Mouse (Mus musculus) midbrain, embryonic 16.5 days (tissue): ENCODE data around the gene Asap3. TPM values are rescaled to one million over a fixed set of nuclear protein-coding genes. Genes with fewer than 3 reads are reported as not detected.

Experiments used
- ATAC-seq: fragments of 200-750 bp; cut with Nextera tagmentation; 2 replicates; pipeline ENCODE4 v1.8.0; 2017; ENCODE audit warnings: moderate TSS enrichment
- H3K27ac ChIP-seq: fragments of 300-500 bp; sonication (generic); 2 replicates; pipeline ENCODE4 v1.5.1; 2014; ENCODE audit warnings: mild to moderate bottlenecking, low read length, mixed read lengths
- H3K27me3 ChIP-seq: fragments of 300-500 bp; sonication (generic); 2 replicates; pipeline ENCODE4 v1.6.1; 2014; ENCODE audit warnings: low read depth, low read length, mixed read lengths; ENCODE audit not compliant: control insufficient read depth, insufficient read depth
- H3K36me3 ChIP-seq: fragments of 300-500 bp; sonication (generic); 2 replicates; pipeline ENCODE4 v1.6.1; 2014; ENCODE audit warnings: mild to moderate bottlenecking, low read length, moderate library complexity, mixed read lengths; ENCODE audit not compliant: control insufficient read depth, insufficient read depth
- H3K4me1 ChIP-seq: fragments of 300-500 bp; sonication (generic); 2 replicates; pipeline ENCODE4 v1.6.1; 2014; ENCODE audit warnings: mild to moderate bottlenecking, low read length, mixed read lengths; ENCODE audit not compliant: control insufficient read depth, insufficient read depth
- H3K4me2 ChIP-seq: fragments of 300-500 bp; sonication (generic); 2 replicates; pipeline ENCODE4 v1.6.1; 2014; ENCODE audit warnings: mild to moderate bottlenecking, low read length, mixed read lengths
- H3K4me3 ChIP-seq: fragments of 300-500 bp; sonication (generic); 2 replicates; pipeline ENCODE4 v1.5.1; 2014; ENCODE audit warnings: low read depth, mild to moderate bottlenecking, low read length, moderate library complexity, mixed read lengths
- H3K9ac ChIP-seq: fragments of 300-500 bp; sonication (generic); 2 replicates; pipeline ENCODE4 v1.6.1; 2014; ENCODE audit warnings: low read depth, low read length, mixed read lengths
- H3K9me3 ChIP-seq: fragments of 300-500 bp; sonication (generic); replicated peaks from 2 replicates; pipeline ENCODE4 v1.6.1; 2014; ENCODE audit warnings: mild to moderate bottlenecking, low read length, mixed read lengths; ENCODE audit not compliant: control insufficient read depth, poor library complexity, severe bottlenecking
- WGBS: fragments of 180-500 bp; shearing (Covaris S2); extraction: QIAGEN DNeasy Blood & Tissue Kit; methylation state at CpG from one replicate; pipeline ENCODE4 v1.1.7; 2014; 5-methylcytosine and 5-hydroxymethylcytosine counted together
- polyA plus RNA-seq: library from polyadenylated mRNA; unstranded; fragments of >200 nt; fragmentation: Nextera tagmentation; extraction: Ambion mirVana; gene quantifications from 2 replicates; pipeline ENCODE4 v1.2.1, GENCODE M21; 2015

Asap3 gene
- polyA plus RNA-seq, 1 experiment from 2014 or later = 5.1 TPM

DNA sequence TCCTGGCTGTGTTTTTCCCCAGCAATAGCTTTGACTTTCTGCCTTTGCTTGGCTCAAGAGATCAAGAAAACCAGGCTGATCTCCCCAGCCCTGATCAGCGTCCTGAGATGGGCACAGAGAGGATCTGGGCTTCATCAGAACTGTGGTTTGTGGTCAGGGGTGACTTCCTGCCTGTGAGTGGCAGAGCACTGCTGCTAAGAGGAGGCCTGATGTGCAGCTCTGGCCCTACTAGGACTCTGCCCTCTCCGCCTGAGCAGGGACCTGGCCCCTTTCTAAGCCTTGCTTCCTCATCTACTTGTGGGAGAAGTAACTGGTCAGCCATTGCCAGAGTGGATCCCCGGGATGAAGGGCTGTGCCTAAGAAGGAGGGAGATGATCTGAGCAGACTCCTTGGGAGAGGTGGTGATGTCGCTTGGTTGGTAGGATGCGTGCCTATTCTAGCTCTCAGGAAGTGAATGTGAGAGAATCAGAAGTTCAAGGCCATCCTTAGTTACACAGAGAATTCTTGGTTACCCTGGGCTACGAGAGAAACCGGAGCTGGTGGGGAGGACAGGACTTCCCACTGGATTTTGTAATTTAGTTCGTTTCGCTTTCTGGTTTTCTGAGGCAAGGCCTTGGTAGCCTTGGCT, 60.7 kb downstream of the Asap3 start:
- Histone ChIP-seq H3K4me1 (no peaks in the 10 kb centered on the region), H3K27ac (no peak overlapping the region), H3K4me3 (no peak overlapping the region), H3K4me2 (no peak overlapping the region), H3K27me3 (no peaks in the 10 kb centered on the region), H3K9ac (no peak overlapping the region), H3K9me3 (no peaks in the 10 kb centered on the region), H3K36me3 (no peaks in the 10 kb centered on the region)
- WGBS = 86% methylated on average over 9 of the region's 9 CpGs
- ATAC-seq = no peak

DNA sequence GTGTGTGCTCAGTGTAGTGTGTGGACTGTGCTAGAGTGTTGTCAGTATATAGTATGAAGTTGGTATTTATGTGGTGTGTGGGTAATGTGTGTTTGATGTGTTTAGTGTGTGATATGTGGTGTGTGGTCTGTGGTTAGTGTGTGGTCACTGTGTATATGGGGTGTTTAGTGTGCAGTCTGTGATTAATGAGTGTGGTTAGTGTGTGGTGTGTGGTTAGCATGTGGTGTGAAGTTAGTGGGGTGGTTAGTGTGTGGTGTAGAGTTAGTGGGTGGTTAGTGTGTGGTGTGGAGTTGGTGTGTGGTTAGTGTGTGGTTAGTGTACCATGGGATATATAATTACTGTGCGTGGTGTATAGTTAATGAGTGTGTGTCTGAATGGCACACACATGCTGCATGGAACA, 62.7 kb downstream of the Asap3 start:
- Histone ChIP-seq H3K4me2 (no peak overlapping the region), H3K27ac (no peak overlapping the region), H3K4me3 (no peak overlapping the region), H3K9ac (no peak overlapping the region), H3K27me3 (no peaks in the 10 kb centered on the region), H3K4me1 (no peaks in the 10 kb centered on the region), H3K36me3 (no peaks in the 10 kb centered on the region), H3K9me3 (peaks cover 10% of the 10 kb centered on the region; the same call in 1 of the 2 replicates)
- no peak for ATAC-seq
- WGBS = 90% methylated on average over 1 of the region's 1 CpGs

DNA sequence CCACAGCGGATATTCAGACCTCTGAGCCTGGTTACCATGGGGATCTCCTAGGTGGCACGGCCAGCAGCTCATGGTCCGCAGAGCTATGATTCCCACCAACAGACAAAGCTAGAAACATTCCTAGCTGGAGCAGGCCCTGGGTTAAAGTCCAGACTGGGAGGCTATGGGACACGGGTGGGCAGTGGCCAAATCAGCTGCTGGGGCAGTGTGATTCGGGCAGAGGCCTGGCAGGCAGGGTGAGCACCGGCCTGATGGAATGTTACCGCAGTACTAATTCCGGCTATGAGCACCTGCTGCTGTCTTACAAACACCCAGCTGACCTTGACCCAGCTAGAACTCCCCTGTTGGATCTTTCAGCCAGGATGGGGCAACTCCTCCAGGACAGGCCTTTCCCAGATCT, 64.5 kb downstream of the Asap3 start:
- H3K4me3 ChIP-seq = no peak overlapping the region
- peaks cover 10% of the 10 kb centered on the region; the same call in 1 of the 2 replicates for H3K9me3 ChIP-seq
- H3K36me3 ChIP-seq = no peaks in the 10 kb centered on the region
- H3K4me2 ChIP-seq = no peak overlapping the region
- H3K27me3 ChIP-seq = no peaks in the 10 kb centered on the region
- H3K9ac ChIP-seq = no peak overlapping the region
- no peaks in the 10 kb centered on the region for H3K4me1 ChIP-seq
- H3K27ac ChIP-seq = no peak overlapping the region
- ATAC-seq = no peak
- WGBS = 84% methylated on average over 8 of the region's 8 CpGs

DNA sequence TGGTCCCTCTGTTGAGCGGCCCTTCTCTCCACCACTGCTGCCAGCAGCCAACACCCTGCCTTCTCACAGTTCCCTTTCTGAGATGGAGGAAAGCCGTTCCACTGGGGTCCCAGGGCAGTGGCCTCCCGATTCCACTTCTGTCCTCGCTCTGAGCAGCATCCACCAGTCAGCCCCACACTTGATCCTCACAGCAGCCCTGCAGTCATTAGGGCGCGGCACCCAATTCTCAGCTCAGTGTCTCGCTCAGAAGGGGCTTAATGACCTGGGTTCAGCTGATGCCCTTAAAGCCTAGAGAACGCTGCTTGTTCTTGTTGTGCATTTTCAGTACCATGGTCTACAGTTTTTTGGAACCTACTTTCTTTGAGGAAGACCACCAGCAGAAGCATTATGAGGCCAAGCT, 74.9 kb downstream of the Asap3 start:
- Histone ChIP-seq H3K4me2 (no peak overlapping the region), H3K27me3 (no peaks in the 10 kb centered on the region), H3K9me3 (no peaks in the 10 kb centered on the region), H3K36me3 (no peaks in the 10 kb centered on the region), H3K27ac (no peak overlapping the region), H3K4me1 (peaks cover 22% of the 10 kb centered on the region), H3K9ac (no peak overlapping the region), H3K4me3 (no peak overlapping the region)
- WGBS = 89% methylated on average over 8 of the region's 8 CpGs
- ATAC-seq = no peak

DNA sequence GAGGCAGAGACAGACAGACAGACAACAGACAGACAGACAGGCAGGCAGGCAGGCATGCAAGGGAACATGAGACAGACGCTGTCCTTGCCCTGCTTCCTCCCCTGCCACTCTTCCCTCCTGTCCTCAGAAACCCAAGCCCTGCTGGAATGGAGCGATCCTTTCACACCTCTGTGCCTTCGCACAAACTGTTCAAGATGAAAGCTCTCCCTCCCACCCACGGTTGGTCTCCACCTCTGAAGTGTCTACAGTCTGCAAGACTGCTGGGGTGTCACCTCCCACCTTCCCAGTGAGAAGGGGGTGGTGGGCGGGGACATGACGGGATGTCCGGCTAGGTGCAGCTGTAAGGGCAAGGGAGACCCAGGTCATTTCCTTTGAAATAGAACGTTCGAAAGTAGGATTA, 75.4 kb downstream of the Asap3 start:
- no peak overlapping the region for H3K27ac ChIP-seq
- H3K4me3 ChIP-seq = no peak overlapping the region
- H3K36me3 ChIP-seq = no peaks in the 10 kb centered on the region
- H3K9ac ChIP-seq = no peak overlapping the region
- no peaks in the 10 kb centered on the region for H3K27me3 ChIP-seq
- H3K9me3 ChIP-seq = no peaks in the 10 kb centered on the region
- 60% methylated on average over 9 of the region's 9 CpGs for whole genome bisulfite sequencing
- no peak for ATAC-seq
- H3K4me1 ChIP-seq = peaks cover 25% of the 10 kb centered on the region
- H3K4me2 ChIP-seq = no peak overlapping the region

DNA sequence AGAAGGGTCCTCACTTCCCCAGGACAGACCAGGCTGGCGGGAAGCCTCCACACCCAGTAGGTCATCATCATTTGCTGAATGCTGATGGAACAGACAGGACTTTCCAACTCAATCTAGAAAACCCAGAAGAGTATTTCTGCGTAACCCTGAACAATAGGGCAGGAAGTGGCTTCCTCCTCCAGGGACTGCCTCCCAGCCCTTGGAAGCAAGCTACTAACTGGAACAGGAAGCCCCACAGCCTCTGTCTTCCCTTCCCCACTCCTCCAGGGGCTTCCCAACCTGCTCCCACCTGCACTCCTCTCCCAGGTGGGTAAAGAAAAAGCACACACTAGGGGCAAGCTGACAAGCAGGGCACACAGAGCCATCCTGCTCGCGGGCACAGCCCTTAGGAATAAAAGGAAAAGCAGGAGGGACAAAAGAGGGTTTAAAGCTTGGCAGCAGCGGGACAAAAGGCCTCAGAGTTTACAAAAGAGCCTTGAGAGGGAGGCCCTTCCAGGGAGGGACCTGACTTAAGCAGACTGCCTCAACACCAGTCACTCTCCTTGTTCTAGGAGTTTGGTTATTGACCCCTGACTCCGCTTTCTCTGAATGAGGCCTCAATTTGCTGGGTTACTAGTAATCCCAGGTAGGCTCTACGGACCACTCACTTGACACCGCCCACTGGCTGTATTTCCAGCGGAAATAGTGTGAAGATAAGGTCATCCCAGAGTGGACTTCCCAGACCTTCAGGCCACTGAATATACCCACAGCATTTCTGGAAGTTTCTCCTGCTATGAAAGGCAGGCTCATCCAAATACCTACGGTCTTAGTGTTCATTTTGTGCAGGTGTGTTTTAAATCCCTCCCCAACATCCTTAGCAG, 76.7 kb downstream of the Asap3 start:
- Histone ChIP-seq H3K4me1 (peaks cover 33% of the 10 kb centered on the region), H3K27ac (peak overlapping the region; percentile 94), H3K27me3 (no peaks in the 10 kb centered on the region), H3K9ac (peak overlapping the region; percentile 8; the same call in 1 of the 2 replicates), H3K4me3 (no peak overlapping the region), H3K4me2 (no peak overlapping the region), H3K36me3 (no peaks in the 10 kb centered on the region; the same call in 1 of the 2 replicates), H3K9me3 (no peaks in the 10 kb centered on the region)
- 13% methylated on average over 10 of the region's 10 CpGs for WGBS
- no peak for ATAC-seq

DNA sequence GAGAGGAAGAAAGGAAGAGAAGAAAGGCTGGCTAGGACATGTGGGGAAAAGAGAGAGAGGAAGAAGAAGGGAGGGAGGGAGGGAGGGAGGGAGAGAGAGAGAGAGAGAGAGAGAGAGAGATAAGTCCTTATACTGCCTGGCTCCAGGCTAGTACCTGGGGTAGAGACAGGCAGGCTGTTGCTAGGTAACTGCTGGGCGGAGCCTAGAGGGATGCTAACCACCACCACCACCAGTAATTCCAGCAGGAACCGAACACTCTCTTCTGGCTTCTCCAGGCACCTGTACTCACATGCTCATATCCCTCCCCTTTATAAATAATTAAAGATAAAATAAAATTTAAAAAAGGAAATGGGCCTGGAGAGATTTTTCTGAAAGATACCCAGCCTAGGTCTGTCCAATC, 77.6 kb downstream of the Asap3 start:
- H3K4me1 ChIP-seq = peaks cover 33% of the 10 kb centered on the region
- peaks cover 6% of the 10 kb centered on the region; the same call in 1 of the 2 replicates for H3K36me3 ChIP-seq
- H3K27ac ChIP-seq = peak overlapping the region; percentile 94
- H3K4me2 ChIP-seq = peak overlapping the region; percentile 65
- no peaks in the 10 kb centered on the region; the same call in 1 of the 2 replicates for H3K9me3 ChIP-seq
- H3K9ac ChIP-seq = peak overlapping the region; percentile 69; the same call in 1 of the 2 replicates
- peak; percentile 43; the same call in 1 of the 2 replicates for ATAC-seq
- WGBS = 16% methylated on average over 2 of the region's 2 CpGs
- H3K27me3 ChIP-seq = no peaks in the 10 kb centered on the region
- peak overlapping the region; percentile 60; the same call in 1 of the 2 replicates for H3K4me3 ChIP-seq

DNA sequence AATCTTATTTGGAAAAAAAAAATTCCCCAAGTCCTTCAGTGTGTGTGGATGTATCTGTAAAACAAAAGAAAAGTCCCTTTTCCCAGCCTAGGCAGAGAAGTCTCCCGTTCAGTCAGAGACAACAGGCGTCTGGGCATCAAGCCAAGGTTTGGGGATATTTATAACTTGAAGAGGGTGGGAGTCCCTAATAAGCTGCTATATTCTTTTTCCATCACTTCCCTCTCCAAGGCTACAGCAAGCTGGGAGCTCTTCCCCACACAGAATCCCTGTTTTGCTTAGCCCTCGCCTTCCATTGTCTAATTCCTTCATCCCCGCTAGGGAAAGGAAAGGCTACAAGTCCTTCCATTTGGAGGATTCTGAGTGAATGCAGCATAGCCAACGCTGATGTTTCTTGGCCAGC, 78.3 kb downstream of the Asap3 start, which contains the start of gene Zfp46:
TSS of gene Zfp46 (plus strand) at position 229 of the 400 bp plus-strand sequence.
- Histone ChIP-seq H3K4me1 (peaks cover 33% of the 10 kb centered on the region), H3K36me3 (peaks cover 7% of the 10 kb centered on the region; the same call in 1 of the 2 replicates), H3K27ac (peak within 1 kb of the TSS; percentile 94), H3K4me2 (peak within 1 kb of the TSS; percentile 65), H3K4me3 (peak within 1 kb of the TSS; percentile 60), H3K9me3 (no peaks in the 10 kb centered on the region; the same call in 1 of the 2 replicates), H3K27me3 (no peaks in the 10 kb centered on the region), H3K9ac (peak within 1 kb of the TSS; percentile 69)
- no peak for ATAC-seq
- WGBS = 13% methylated on average over 5 of the region's 5 CpGs

DNA sequence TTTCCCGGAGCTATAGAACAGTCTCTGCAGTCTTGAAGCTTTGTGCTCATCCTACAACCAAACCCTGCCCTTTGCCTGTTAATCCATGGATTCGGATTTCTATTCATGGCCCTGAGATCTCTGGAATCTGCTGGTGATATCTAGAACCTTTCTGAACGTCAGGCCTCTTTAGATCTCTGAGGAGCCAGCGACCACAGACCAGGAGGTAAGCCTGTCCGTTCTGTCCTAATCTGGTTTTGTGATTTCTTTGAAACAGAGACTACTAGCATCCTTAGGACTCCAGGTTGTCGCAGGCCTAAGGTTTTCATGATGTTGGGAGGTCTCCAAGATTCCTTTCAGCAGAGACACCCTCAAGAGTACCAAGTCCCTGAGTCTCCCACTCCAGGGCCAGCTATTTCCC, 78.7 kb downstream of the Asap3 start:
- Histone ChIP-seq H3K36me3 (peaks cover 9% of the 10 kb centered on the region), H3K9me3 (no peaks in the 10 kb centered on the region; the same call in 1 of the 2 replicates), H3K4me1 (peaks cover 33% of the 10 kb centered on the region), H3K27ac (peak overlapping the region; percentile 94), H3K4me2 (peak overlapping the region; percentile 65), H3K27me3 (no peaks in the 10 kb centered on the region), H3K4me3 (peak overlapping the region; percentile 60), H3K9ac (peak overlapping the region; percentile 69)
- no peak for ATAC-seq
- WGBS = 17% methylated on average over 6 of the region's 6 CpGs
